Mouse (Mus musculus) kidney, adult 2 months (tissue): Measurements from ENCODE around the gene Nr2e3.

Experiments used
- CTCF ChIP-seq: fragments of 200-500 bp; conservative IDR thresholded peaks from 2 replicates; pipeline ENCODE4 v1.5.1; 2011; ENCODE audit warnings: low read depth, mild to moderate bottlenecking, control low read depth, low read length, moderate library complexity, mixed read lengths; ENCODE audit not compliant: insufficient read depth, insufficient read length
- POLR2A ChIP-seq: fragments of 200-500 bp; IDR thresholded peaks from one replicate; pipeline ENCODE4 v1.6.1; 2011; ENCODE audit warnings: low read depth, low read length, control low read depth

DNA sequence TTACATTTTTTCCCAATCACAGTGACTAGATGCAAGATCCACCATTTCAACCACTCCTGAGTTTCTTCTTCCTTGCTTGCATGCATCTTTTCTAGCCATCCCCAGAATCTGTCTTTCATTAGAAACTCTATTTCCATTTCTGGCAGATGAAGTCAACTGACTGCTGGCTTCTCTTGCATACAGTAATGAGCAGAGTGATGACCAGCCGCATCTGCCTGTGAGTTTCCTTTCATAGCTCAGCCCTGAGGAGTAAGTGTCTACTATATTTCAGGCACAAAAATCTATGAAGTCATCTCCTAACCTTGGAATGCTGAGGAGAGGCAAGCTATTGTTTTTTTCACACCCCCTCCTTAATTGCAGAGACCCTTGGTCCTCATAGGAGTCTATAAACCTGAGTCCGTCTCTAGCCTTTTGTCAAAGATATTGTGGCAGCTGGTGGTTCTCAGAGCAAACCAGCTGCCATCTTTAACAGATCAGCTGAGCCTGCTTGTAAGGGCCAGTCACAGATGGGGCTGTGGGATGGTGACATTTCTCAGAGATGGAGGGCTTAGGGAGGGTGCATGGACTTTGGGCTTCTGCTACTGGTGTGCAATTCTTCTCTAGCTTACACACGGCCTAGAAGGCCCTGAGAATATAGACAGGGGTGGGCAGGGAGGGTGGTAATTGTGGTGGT, 25.6 kb upstream of the Nr2e3 start:
- TF ChIP-seq CTCF = no peak
- no peak for TF ChIP-seq POLR2A
